Mouse (Mus musculus) bone marrow macrophage, adult 2 months (primary cell): Measurements from ENCODE around the gene Eif6. TPM values are rescaled to one million over a fixed set of nuclear protein-coding genes. Genes with fewer than 3 reads are reported as not detected.

Experiments
- H3K27ac ChIP-seq: 2 replicates; pipeline ENCODE4 v1.5.1; 2012; ENCODE audit warnings: low read depth, low read length; ENCODE audit not compliant: insufficient read depth
- H3K4me1 ChIP-seq: 2 replicates; pipeline ENCODE4 v1.6.1; 2012; ENCODE audit warnings: low read length; ENCODE audit not compliant: control insufficient read depth, insufficient read depth
- H3K4me3 ChIP-seq: 2 replicates; pipeline ENCODE4 v1.5.1; 2012; ENCODE audit warnings: mild to moderate bottlenecking, low read length, moderate library complexity; ENCODE audit not compliant: insufficient read depth
- CTCF ChIP-seq: IDR thresholded peaks from 2 replicates; pipeline ENCODE4 v1.5.1; 2012; ENCODE audit warnings: low read depth, mild to moderate bottlenecking, low read length, moderate library complexity
- POLR2A ChIP-seq: IDR thresholded peaks from 2 replicates; pipeline ENCODE4 v1.6.1; 2012; ENCODE audit warnings: mild to moderate bottlenecking, low read depth, low read length, borderline replicate concordance
- polyA plus RNA-seq: library from polyadenylated mRNA; stranded (reverse); fragments of >200 nt; gene quantifications from 2 replicates; pipeline ENCODE4 v1.2.4, GENCODE M21; 2012; ENCODE audit not compliant: missing spikeins, insufficient read depth, insufficient read length

Gene Eif6
- polyA plus RNA-seq, 1 experiment: 89.5 TPM

DNA sequence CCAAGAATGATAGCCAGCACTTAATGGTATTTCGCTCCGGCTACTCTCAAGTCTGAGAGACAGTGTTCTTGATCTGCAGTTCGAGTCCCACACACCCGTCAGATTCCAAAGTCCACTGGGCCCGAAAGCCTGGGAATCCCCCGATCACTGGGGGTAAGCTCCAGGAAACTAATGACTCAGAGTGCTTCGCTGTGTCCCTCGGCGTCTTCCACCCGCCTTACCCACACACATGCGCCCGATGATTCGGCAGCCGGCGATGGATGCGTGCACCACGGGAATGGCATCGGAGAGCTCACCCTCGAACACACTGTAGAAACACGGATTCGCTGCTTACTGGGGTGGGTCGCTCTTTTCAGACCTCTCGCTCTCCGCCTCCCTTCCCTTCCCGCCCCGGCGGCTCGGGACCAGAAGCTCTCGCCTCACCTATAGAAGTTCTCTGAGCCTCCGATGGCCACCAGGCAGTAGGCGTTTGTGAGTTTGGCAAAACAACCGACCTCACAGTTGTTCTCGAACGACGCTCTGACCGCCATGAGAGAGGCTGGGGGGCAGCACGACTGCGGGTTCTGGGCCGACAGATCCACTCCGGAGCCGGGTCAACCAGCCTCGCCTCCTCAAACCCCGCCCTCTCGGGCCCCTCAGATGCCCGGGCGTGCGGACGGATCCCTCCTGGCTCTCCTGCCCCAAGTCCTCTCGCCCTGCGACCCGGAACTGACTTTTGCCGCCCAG lies 658 bp downstream of the Eif6 start:
- H3K27ac ChIP-seq: peak overlapping the region; percentile 68
- peak overlapping the region; percentile 85 for H3K4me3 ChIP-seq
- H3K4me1 ChIP-seq: peaks cover 10% of the 10 kb centered on the region
- TF ChIP-seq POLR2A (no peak), CTCF (no peak)

DNA sequence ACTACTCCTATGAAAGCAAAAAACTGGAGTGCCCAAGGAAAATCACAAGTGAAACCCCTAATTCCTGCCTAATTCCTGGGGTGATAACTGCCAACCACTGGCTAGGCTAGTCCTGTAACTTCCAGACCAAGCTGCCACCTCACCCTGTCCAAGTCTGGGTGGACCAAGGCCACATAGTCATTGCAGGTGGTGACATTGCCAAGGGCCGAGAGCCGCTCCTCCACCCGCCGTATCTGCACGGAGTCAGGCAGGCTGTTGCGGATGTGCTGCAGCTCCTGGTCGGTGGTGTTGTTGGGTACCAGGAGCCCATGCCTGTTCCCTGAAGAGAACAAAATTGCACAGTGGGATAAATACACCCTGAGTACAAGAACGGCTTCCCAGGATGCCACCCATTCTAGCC lies 3.0 kb downstream of the Eif6 start:
- H3K4me1 ChIP-seq: peaks cover 25% of the 10 kb centered on the region
- TF ChIP-seq POLR2A (no peak), CTCF (no peak)

DNA sequence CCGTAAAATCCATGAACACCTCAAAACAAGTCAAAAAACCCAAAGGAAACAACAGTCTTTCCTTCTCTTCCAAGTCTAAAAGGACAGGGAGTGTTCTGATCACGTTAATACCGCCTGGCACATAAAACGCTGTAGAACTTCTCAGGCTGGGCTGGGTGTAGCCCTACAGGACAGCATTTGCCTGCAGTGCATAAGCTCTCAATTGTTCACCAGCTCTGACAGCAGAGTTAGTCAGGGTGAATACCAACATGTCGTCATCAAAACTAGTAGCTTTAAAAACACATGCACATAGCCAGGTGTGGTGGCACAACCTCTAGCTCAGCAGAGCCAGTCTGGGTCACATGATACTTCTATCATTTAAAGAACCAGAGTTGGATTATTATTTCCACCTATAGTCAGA lies 5.9 kb downstream of the Eif6 start:
- Histone ChIP-seq H3K4me1 (peaks cover 30% of the 10 kb centered on the region), H3K27ac (peak overlapping the region; percentile 81), H3K4me3 (no peak overlapping the region)
- no peak for TF ChIP-seq POLR2A
- TF ChIP-seq CTCF: no peak

More for the DNA sequence above, 3.0 kb downstream of the Eif6 start:
- Histone ChIP-seq H3K27ac (no peak overlapping the region), H3K4me3 (no peak overlapping the region)

GRCm38 (mm10) chr2:155819449-155820251 lies 7.1 kb downstream of the Eif6 start:
- peak overlapping the region; percentile 16 for H3K4me3 ChIP-seq
- H3K4me1 ChIP-seq: peaks cover 27% of the 10 kb centered on the region
- no peak for TF ChIP-seq POLR2A
- no peak for TF ChIP-seq CTCF
- peak overlapping the region; percentile 81 for H3K27ac ChIP-seq

GRCm38 (mm10) chr2:155819392-155819448 lies 7.5 kb downstream of the Eif6 start, which contains the start of gene BC029722:
Gene BC029722, minus strand, starts transcription at chr2:155819426.
- no peak for TF ChIP-seq POLR2A
- Histone ChIP-seq H3K27ac (peak within 1 kb of the TSS; percentile 81), H3K4me3 (peak within 1 kb of the TSS; percentile 98), H3K4me1 (peaks cover 27% of the 10 kb centered on the region)

DNA sequence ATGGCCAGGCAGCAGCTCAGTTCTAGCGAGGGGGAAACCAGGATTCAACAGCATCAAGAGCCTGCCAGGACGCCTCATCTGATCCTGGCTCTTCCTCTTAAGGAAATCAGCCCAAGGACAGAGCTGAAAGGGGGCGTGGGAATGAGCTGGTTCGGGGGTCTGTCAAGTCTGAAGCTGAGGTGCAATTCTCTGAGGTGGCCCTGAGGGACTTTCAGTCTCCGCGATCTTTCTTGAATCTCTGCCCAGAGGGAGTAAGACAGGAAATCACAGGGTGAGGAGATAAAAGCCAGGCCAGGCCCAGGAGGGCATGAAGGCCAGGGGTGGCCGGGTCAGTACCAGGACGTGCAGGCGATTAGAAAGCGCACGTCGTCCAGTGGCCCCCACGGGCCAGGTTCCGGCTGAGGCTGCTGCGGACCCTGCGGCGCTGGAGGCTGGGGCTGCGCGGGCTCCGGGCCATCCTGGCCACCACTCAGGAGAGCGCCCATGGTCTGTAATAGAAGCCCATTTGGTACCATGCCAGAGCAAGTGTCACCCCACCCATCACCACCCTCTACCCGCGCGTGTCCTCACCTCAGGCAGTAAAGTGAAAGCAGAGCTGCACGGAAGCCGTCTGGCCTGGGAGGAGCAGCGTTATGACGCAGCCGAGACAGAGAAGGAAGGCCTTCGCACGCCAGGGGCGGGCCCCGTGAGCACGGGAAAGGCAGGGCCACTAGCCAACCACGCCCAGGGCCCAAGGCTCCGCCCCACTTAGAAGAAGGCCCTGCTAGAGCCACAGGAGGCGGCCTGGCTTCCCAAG lies 7.9 kb downstream of the Eif6 start:
- H3K4me1 ChIP-seq: peaks cover 27% of the 10 kb centered on the region
- H3K4me3 ChIP-seq: peak overlapping the region; percentile 98
- TF ChIP-seq CTCF (peak; percentile 14; the same call in 1 of the 2 replicates), POLR2A (peak; percentile 59; the same call in 1 of the 2 replicates)
- peak overlapping the region; percentile 81 for H3K27ac ChIP-seq

DNA sequence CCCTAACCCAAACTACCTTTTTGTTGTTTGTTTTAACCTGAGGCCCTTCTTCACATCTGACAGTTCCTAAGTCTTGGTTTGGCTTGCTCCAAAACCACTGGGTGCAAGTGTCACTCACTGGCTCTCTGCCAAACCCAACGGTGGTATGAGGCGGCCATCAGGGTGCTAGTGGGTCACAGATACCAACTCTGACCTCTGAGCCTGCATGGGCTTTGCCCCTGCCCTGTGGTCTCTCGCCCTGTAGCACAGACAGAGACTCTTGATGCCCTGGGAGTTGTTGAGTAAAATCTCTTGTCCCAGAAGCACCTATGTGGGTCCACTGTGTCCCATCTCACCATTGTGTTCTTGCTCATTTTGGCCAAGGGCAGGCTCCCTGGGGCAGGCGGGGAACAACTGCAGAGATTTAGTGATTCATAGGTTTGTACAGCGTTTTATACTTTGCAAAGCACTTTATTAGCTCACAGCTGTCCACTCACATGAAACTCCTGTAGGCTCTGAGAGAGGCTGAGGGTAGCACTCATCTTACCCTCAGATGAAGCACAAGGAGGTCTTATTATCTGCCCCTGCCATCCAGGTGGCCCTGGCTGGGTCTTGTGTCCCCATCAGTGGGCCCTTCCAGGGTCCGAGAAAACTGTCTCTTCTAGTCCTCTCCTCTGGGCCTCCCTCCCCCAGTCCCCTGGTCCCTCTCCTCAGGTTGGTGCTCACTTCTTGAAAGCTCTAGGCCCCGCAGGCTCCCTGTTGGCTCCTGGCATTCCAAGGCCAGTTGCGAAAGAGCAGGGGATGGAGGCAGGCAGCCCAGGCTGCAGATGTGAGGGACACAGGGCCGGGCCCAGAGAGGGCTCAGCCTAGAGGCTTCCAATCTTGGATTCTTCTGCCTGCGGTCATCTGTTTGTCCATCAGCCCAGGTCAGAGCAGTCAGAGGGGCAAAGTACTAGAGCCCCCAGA lies 9.2 kb downstream of the Eif6 start:
- H3K27ac ChIP-seq: no peak overlapping the region
- TF ChIP-seq POLR2A (no peak), CTCF (no peak)
- peak overlapping the region; percentile 98 for H3K4me3 ChIP-seq
- peaks cover 27% of the 10 kb centered on the region for H3K4me1 ChIP-seq

GRCm38 (mm10) chr2:155816179-155816578 lies 10.5 kb downstream of the Eif6 start:
- H3K4me1 ChIP-seq: peaks cover 27% of the 10 kb centered on the region

GRCm38 (mm10) chr2:155814829-155815228 lies 11.9 kb downstream of the Eif6 start:
- Histone ChIP-seq H3K4me3 (no peak overlapping the region), H3K4me1 (peaks cover 16% of the 10 kb centered on the region), H3K27ac (no peak overlapping the region)
- no peak for TF ChIP-seq CTCF
- no peak for TF ChIP-seq POLR2A

More at GRCm38 (mm10) chr2:155816179-155816578, 10.5 kb downstream of the Eif6 start:
- TF ChIP-seq POLR2A: no peak
- TF ChIP-seq CTCF: no peak
- Histone ChIP-seq H3K27ac (no peak overlapping the region), H3K4me3 (no peak overlapping the region)

DNA sequence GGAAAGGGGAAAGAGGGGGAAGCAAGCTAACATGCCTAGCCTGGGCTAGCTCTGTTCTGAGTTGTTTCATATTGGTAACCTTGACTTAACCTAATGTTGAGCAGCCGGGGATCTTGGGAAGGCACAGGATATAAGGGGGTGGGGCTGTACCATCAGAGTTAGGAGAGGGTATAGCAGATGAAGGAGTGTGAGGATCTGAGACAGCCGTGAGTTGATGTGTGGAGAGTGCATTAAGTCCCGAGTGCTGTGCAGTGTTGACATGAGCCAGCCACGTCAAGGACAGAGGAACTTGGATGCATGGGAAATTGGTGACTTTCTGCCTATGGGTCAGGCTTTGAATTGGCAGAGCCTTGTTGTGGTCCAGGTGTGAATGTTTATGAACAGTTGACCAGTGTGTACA lies 14.1 kb downstream of the Eif6 start:
- no peak for TF ChIP-seq CTCF
- no peak for TF ChIP-seq POLR2A

More for the DNA sequence above, 14.1 kb downstream of the Eif6 start:
- Histone ChIP-seq H3K4me3 (no peak overlapping the region), H3K4me1 (peaks cover 7% of the 10 kb centered on the region), H3K27ac (no peak overlapping the region)
